Mouse (Mus musculus): ENCODE measurements at regions not wholly inside any gene's neighbourhood (a gene's known extent, or its start where the extent isn't known, plus 50 kb on each side); places are given as distances from the start of the nearest gene placed in this dataset.

DNA sequence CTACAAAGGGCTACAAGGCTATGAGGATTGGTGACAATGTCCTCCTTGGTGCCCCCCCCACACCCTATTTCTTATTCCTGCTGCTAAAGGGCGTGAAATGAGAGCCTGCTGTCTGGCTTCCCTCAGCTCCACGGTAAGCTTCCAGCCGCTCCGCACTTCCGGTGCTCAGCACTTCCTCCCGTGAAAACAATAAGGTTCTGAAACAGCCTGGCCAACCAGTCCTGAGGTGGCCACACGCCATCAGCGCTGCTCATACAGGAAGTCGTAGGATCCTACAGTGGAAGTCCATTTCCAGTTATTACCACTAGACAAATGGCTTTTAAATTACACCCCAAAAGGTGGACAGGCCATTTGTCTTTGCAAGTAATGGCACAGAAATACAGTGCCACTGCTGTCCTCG is 188.8 kb upstream of the Six2 start:
- H3K9ac ChIP-seq (replicated peaks; ENCODE audit: low read depth, low read length) = no peak overlapping the region
- H3K4me2 ChIP-seq (replicated peaks; ENCODE audit: low read depth, low read length) = no peak overlapping the region
- no peak overlapping the region for H3K4me3 ChIP-seq (ENCODE audit: low read depth, low read length)
- H3K36me3 ChIP-seq (ENCODE audit: control insufficient read depth, insufficient read depth, low read length) = no peaks in the 10 kb centered on the region
- WGBS = 41% methylated on average over 10 of the region's 10 CpGs
- no peaks in the 10 kb centered on the region for H3K9me3 ChIP-seq (ENCODE audit: control insufficient read depth, low read depth, low read length)
- ATAC-seq (ENCODE audit: insufficient number of reproducible peaks, insufficient read depth, low FRiP score, low read depth) = no peak; the same call in 1 of the 2 replicates
- no peaks in the 10 kb centered on the region for H3K27me3 ChIP-seq (ENCODE audit: control insufficient read depth, insufficient read depth, low read length)
- peaks cover under 1% of the 10 kb centered on the region; the same call in 1 of the 2 replicates for H3K4me1 ChIP-seq (ENCODE audit: control insufficient read depth, insufficient read depth, low read length)
- no peak overlapping the region for H3K27ac ChIP-seq (ENCODE audit: low read length)

DNA sequence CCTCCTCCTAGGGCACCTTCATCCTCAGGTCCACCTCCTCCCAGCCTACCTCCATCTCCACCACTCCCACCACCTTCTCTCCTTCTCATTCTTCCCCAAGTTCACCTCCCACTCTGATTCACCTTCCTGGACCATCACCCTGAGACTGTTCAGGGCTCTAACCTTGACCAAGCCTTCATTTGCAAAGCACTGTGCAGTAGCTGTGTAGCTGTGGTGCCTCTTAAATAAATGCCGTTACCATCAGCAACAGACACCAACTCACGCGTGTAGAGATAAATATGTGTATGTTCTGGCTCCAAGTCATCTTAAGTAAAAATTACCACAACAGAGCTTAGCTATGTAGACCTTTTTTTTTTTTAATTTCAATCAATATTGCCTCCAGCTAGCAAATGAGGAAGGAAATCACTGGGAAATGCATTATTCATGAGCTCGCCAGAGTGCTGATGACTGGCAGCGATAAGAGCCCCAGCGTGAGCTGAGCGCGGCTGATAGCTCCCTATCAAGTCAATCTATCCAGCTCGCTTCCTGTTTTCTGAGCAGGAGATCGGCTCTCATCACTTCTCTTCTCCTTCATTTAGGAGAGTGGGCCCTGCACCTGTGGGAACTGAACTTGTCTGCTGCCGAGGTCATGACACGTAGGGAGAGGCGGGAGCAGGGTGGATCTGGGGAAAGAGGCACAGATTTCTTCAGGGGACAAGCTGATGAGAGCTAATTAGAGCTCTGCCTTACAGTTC is 185.9 kb upstream of the Six2 start:
- no peak overlapping the region for H3K9ac ChIP-seq (replicated peaks; ENCODE audit: low read depth, low read length)
- no peak overlapping the region for H3K4me2 ChIP-seq (replicated peaks; ENCODE audit: low read depth, low read length)
- no peak overlapping the region for H3K27ac ChIP-seq (ENCODE audit: low read length)
- H3K4me3 ChIP-seq (ENCODE audit: low read depth, low read length) = no peak overlapping the region
- no peaks in the 10 kb centered on the region for H3K27me3 ChIP-seq (ENCODE audit: control insufficient read depth, insufficient read depth, low read length)
- H3K4me1 ChIP-seq (ENCODE audit: control insufficient read depth, insufficient read depth, low read length) = peaks cover 7% of the 10 kb centered on the region
- no peak for ATAC-seq (ENCODE audit: insufficient number of reproducible peaks, insufficient read depth, low FRiP score, low read depth)
- 29% methylated on average over 13 of the region's 13 CpGs for WGBS
- H3K9me3 ChIP-seq (ENCODE audit: control insufficient read depth, low read depth, low read length) = no peaks in the 10 kb centered on the region
- H3K36me3 ChIP-seq (ENCODE audit: control insufficient read depth, insufficient read depth, low read length) = no peaks in the 10 kb centered on the region

DNA sequence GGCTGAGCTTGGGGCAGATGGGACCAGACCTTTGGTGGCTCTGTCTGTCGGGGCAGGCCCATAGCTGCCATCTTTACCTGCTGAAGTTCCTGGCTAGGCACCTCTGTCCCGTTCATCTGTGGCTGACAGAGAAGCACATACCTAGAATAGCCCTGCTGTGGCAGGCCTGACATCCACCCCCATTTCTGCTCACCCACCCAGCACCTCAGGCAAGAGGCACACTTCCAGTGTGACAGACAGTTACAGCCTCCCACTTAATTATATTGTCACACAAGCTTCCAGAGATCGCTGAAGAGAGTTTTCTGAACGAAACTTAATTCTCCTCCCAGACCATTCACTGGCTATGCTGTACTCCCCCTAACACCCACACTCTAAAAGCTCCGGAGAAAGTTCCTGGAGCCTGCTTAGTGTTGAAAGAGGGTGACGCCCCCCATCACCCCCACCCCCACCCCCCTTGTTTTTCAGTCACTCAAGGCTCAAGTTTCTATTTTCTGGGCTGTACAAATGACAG is 184.9 kb upstream of the Six2 start:
- WGBS = 42% methylated on average over 6 of the region's 6 CpGs
- Histone ChIP-seq H3K4me2 (replicated peaks; ENCODE audit: low read depth, low read length) (no peak overlapping the region), H3K36me3 (ENCODE audit: control insufficient read depth, insufficient read depth, low read length) (no peaks in the 10 kb centered on the region), H3K27me3 (ENCODE audit: control insufficient read depth, insufficient read depth, low read length) (no peaks in the 10 kb centered on the region), H3K9ac (replicated peaks; ENCODE audit: low read depth, low read length) (no peak overlapping the region), H3K27ac (ENCODE audit: low read length) (no peak overlapping the region), H3K4me1 (ENCODE audit: control insufficient read depth, insufficient read depth, low read length) (peaks cover 18% of the 10 kb centered on the region), H3K4me3 (ENCODE audit: low read depth, low read length) (no peak overlapping the region), H3K9me3 (ENCODE audit: control insufficient read depth, low read depth, low read length) (no peaks in the 10 kb centered on the region)
- ATAC-seq (ENCODE audit: insufficient number of reproducible peaks, insufficient read depth, low FRiP score, low read depth) = no peak

DNA sequence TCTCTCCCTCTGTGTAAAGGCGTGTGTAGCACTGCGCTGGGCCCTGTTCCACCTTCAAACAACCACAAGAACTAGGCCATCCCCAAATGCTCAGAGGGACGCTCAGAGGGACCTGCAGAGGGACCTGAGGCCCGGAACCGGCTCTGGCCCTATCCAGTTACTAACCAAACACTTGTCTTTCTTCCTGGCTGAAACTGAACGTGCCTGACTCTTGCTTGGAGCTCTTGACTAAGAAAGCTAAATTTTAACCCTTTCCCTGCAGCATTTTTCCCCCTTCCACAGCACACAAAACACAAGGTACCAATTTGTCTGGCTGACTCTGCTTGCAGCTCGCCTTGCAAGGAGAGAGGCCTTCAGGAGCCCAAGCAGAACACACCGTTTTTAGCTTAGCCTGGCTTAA is 182.3 kb upstream of the Six2 start:
- no peak for ATAC-seq (ENCODE audit: insufficient number of reproducible peaks, insufficient read depth, low FRiP score, low read depth)
- peaks cover 21% of the 10 kb centered on the region for H3K4me1 ChIP-seq (ENCODE audit: control insufficient read depth, insufficient read depth, low read length)
- no peak overlapping the region for H3K9ac ChIP-seq (replicated peaks; ENCODE audit: low read depth, low read length)
- no peak overlapping the region for H3K27ac ChIP-seq (ENCODE audit: low read length)
- no peaks in the 10 kb centered on the region for H3K36me3 ChIP-seq (ENCODE audit: control insufficient read depth, insufficient read depth, low read length)
- no peaks in the 10 kb centered on the region for H3K27me3 ChIP-seq (ENCODE audit: control insufficient read depth, insufficient read depth, low read length)
- no peak overlapping the region for H3K4me2 ChIP-seq (replicated peaks; ENCODE audit: low read depth, low read length)
- H3K4me3 ChIP-seq (ENCODE audit: low read depth, low read length) = no peak overlapping the region
- WGBS = 47% methylated on average over 8 of the region's 8 CpGs
- H3K9me3 ChIP-seq (ENCODE audit: control insufficient read depth, low read depth, low read length) = no peaks in the 10 kb centered on the region

DNA sequence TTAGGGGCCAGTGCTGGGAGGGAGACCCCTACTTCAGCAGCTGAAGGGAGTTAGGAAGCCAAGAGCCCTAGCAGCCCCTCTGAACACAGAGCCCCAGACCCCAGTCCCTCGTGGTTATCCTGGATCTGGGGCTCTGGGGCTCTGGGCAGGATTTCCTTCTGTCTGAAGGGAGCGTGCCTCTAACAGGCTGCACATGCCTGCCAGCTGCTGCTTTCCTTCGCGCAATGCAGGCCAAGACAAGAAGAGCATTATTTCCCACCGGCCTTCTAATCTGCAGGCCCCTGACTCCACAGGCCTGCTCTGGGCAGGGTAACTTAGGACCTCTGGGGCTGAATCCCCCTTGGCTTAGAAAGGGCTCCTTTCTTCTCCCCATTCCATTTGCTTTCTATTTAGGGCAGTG is 181.1 kb upstream of the Six2 start:
- Histone ChIP-seq H3K36me3 (ENCODE audit: control insufficient read depth, insufficient read depth, low read length) (no peaks in the 10 kb centered on the region), H3K27ac (ENCODE audit: low read length) (peak overlapping the region; percentile 70), H3K9me3 (ENCODE audit: control insufficient read depth, low read depth, low read length) (no peaks in the 10 kb centered on the region), H3K4me3 (ENCODE audit: low read depth, low read length) (no peak overlapping the region), H3K4me1 (ENCODE audit: control insufficient read depth, insufficient read depth, low read length) (peaks cover 21% of the 10 kb centered on the region), H3K27me3 (ENCODE audit: control insufficient read depth, insufficient read depth, low read length) (no peaks in the 10 kb centered on the region), H3K4me2 (replicated peaks; ENCODE audit: low read depth, low read length) (no peak overlapping the region), H3K9ac (replicated peaks; ENCODE audit: low read depth, low read length) (no peak overlapping the region)
- WGBS = 22% methylated on average over 5 of the region's 5 CpGs
- ATAC-seq (ENCODE audit: insufficient number of reproducible peaks, insufficient read depth, low FRiP score, low read depth) = peak; percentile 20; the same call in 1 of the 2 replicates

DNA sequence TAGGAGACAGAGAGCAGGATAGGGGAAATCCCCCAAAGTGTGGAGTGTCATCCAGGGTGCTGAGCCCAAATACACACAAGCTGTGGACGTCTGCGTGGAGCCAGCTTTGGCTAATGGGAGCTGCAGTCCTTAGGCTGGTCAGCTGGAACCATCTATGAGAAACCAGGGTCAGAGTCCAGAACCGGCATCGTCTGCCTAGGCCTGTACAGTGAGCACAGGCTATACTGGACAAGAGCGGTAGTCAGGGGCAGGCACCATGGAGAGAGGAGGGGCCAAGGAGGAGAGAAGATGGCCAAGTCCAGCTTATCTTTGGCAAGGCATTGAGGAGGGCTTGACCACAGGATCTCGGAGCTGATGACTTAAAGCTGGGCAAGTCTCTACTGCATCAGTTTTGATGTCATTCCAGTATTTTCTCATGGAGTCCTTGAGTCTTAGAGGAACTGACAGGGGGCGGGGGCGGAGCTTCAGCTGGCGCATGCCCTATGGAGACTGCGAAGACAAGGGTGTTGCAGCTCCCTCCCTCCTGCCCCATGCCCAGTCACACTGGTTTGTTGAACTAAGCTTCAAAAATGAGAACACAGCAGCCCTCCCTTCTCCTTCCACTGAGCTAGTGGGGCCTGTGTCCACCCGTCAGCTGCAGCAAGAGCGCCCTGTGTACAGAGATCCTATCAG is 180.0 kb upstream of the Six2 start:
- H3K4me1 ChIP-seq (ENCODE audit: control insufficient read depth, insufficient read depth, low read length) = peaks cover 21% of the 10 kb centered on the region
- no peak overlapping the region for H3K9ac ChIP-seq (replicated peaks; ENCODE audit: low read depth, low read length)
- no peak overlapping the region for H3K4me3 ChIP-seq (ENCODE audit: low read depth, low read length)
- H3K9me3 ChIP-seq (ENCODE audit: control insufficient read depth, low read depth, low read length) = no peaks in the 10 kb centered on the region
- H3K27ac ChIP-seq (ENCODE audit: low read length) = peak overlapping the region; percentile 70; the same call in 1 of the 2 replicates
- 68% methylated on average over 12 of the region's 12 CpGs for WGBS
- no peaks in the 10 kb centered on the region for H3K27me3 ChIP-seq (ENCODE audit: control insufficient read depth, insufficient read depth, low read length)
- ATAC-seq (ENCODE audit: insufficient number of reproducible peaks, insufficient read depth, low FRiP score, low read depth) = peak; percentile 38; the same call in 1 of the 2 replicates
- no peak overlapping the region for H3K4me2 ChIP-seq (replicated peaks; ENCODE audit: low read depth, low read length)
- no peaks in the 10 kb centered on the region for H3K36me3 ChIP-seq (ENCODE audit: control insufficient read depth, insufficient read depth, low read length)

DNA sequence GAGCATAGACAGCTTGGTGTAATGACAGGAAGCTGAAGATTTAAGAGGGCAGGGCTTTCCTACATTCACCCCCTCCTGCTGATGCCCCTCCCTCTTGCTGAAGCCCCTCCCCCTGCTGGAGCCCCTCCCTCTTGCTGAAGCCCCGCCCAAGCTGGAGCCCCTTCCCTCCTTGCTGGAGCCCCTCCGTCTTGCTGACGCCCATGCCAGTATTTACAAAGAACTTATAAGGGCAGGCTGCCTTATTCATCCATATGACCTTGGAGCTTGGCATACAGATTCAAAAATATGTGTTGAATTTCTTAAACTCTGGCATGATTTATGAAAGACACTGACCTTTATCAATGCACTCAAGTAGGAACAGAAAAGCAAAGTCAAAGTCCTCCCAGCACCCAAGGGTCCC is 178.5 kb upstream of the Six2 start:
- ATAC-seq (ENCODE audit: insufficient number of reproducible peaks, insufficient read depth, low FRiP score, low read depth) = no peak
- no peak overlapping the region for H3K4me2 ChIP-seq (replicated peaks; ENCODE audit: low read depth, low read length)
- no peaks in the 10 kb centered on the region for H3K9me3 ChIP-seq (ENCODE audit: control insufficient read depth, low read depth, low read length)
- 62% methylated on average over 3 of the region's 3 CpGs for WGBS
- peaks cover 21% of the 10 kb centered on the region for H3K4me1 ChIP-seq (ENCODE audit: control insufficient read depth, insufficient read depth, low read length)
- H3K27ac ChIP-seq (ENCODE audit: low read length) = no peak overlapping the region
- H3K27me3 ChIP-seq (ENCODE audit: control insufficient read depth, insufficient read depth, low read length) = no peaks in the 10 kb centered on the region
- no peak overlapping the region for H3K9ac ChIP-seq (replicated peaks; ENCODE audit: low read depth, low read length)
- H3K36me3 ChIP-seq (ENCODE audit: control insufficient read depth, insufficient read depth, low read length) = no peaks in the 10 kb centered on the region
- no peak overlapping the region for H3K4me3 ChIP-seq (ENCODE audit: low read depth, low read length)

DNA sequence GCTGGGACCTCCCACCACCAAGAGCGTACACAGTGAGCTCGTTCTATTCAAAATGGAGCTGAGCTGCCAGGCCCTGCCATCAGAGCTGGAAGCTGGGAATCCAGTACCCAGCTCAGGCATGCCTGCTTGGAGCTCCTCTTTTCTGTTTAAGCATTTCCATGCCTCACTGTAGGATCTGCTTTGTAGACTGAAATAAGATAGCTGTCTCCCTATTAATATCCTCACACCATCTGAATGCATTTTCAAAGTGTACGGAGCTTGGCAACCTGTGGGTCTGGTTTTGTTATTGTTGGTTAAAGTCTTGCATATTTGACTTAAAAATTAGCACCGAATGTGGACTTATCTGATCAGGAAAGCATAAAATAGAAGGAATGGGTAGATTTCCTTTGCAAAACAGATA is 177.9 kb upstream of the Six2 start:
- no peak for ATAC-seq (ENCODE audit: insufficient number of reproducible peaks, insufficient read depth, low FRiP score, low read depth)
- H3K9me3 ChIP-seq (ENCODE audit: control insufficient read depth, low read depth, low read length) = no peaks in the 10 kb centered on the region
- H3K36me3 ChIP-seq (ENCODE audit: control insufficient read depth, insufficient read depth, low read length) = no peaks in the 10 kb centered on the region
- H3K4me1 ChIP-seq (ENCODE audit: control insufficient read depth, insufficient read depth, low read length) = peaks cover 21% of the 10 kb centered on the region
- WGBS = 89% methylated on average over 4 of the region's 4 CpGs
- no peaks in the 10 kb centered on the region for H3K27me3 ChIP-seq (ENCODE audit: control insufficient read depth, insufficient read depth, low read length)
- H3K4me3 ChIP-seq (ENCODE audit: low read depth, low read length) = no peak overlapping the region
- H3K4me2 ChIP-seq (replicated peaks; ENCODE audit: low read depth, low read length) = no peak overlapping the region
- H3K27ac ChIP-seq (ENCODE audit: low read length) = no peak overlapping the region
- H3K9ac ChIP-seq (replicated peaks; ENCODE audit: low read depth, low read length) = no peak overlapping the region

Data from stomach, embryonic 14.5 days (tissue).